Mouse (Mus musculus) cerebellum, adult 2 months (tissue): ENCODE results near the gene Itih3.

Experiments
- CTCF ChIP-seq: fragments of 200-500 bp; IDR thresholded peaks from 2 replicates; pipeline ENCODE4 v1.5.1; 2011; ENCODE audit warnings: low read depth, mild to moderate bottlenecking, control low read depth, low read length, moderate library complexity, borderline replicate concordance; ENCODE audit not compliant: insufficient read depth
- POLR2A ChIP-seq: fragments of 200-500 bp; IDR thresholded peaks from 2 replicates; pipeline ENCODE4 v1.6.1; 2011; ENCODE audit warnings: low read length, control low read depth, borderline replicate concordance; ENCODE audit not compliant: insufficient read depth

- TF ChIP-seq CTCF, result no peak
- no peak for TF ChIP-seq POLR2A
These were observed 35.3 kb downstream of the Itih3 start for GRCm38 (mm10) chr14:30888271-30888732.
